Mouse (Mus musculus): ENCODE data around the gene Slc5a5. TPM values are rescaled to one million over a fixed set of nuclear protein-coding genes. Genes with fewer than 3 reads are reported as not detected.
"Not testable (repeated sequence)": the region's sequence is repeated elsewhere in the genome, so short reads cannot be mapped to it uniquely, and the experiment has no call there.

The Slc5a5 gene
- polyA plus RNA-seq, 1 experiment from 2014 or later, result 0.31 TPM

- peak within 1 kb of the TSS; percentile 88 for H3K4me2 ChIP-seq (ENCODE audit: low read depth, low read length)
- H3K36me3 ChIP-seq (ENCODE audit: control insufficient read depth, insufficient read depth, low read length), result peaks cover 13% of the 10 kb centered on the region
- H3K4me1 ChIP-seq (ENCODE audit: control insufficient read depth, insufficient read depth, low read length), result peaks cover 15% of the 10 kb centered on the region
- peaks cover 13% of the 10 kb centered on the region; the same call in 1 of the 2 replicates for H3K27me3 ChIP-seq (replicated peaks; ENCODE audit: control insufficient read depth, insufficient read depth, low read length)
- 0% methylated on average over 60 of the region's 60 CpGs for WGBS
- H3K27ac ChIP-seq (ENCODE audit: low read length), result peak within 1 kb of the TSS; percentile 81
- peak; percentile 98 for ATAC-seq
- H3K4me3 ChIP-seq (ENCODE audit: low read length), result peak within 1 kb of the TSS; percentile 82
- peak within 1 kb of the TSS; percentile 90 for H3K9ac ChIP-seq (ENCODE audit: low read depth, low read length)
- H3K9me3 ChIP-seq (ENCODE audit: control insufficient read depth, low read length), result no peaks in the 10 kb centered on the region
These were observed 4.6 kb upstream of the Slc5a5 start, which contains the start of gene Rpl18a for GRCm38 (mm10) chr8:70897021-70897680. Rpl18a (minus strand) TSS chr8:70897412.

- ATAC-seq, result no peak
- H3K9ac ChIP-seq (ENCODE audit: low read depth, low read length), result peak overlapping the region; percentile 90
- H3K9me3 ChIP-seq (ENCODE audit: control insufficient read depth, low read length), result no peaks in the 10 kb centered on the region
- H3K36me3 ChIP-seq (ENCODE audit: control insufficient read depth, insufficient read depth, low read length), result peaks cover 13% of the 10 kb centered on the region
- peaks cover 20% of the 10 kb centered on the region; the same call in 1 of the 2 replicates for H3K27me3 ChIP-seq (replicated peaks; ENCODE audit: control insufficient read depth, insufficient read depth, low read length)
- peaks cover 21% of the 10 kb centered on the region for H3K4me1 ChIP-seq (ENCODE audit: control insufficient read depth, insufficient read depth, low read length)
- H3K4me2 ChIP-seq (ENCODE audit: low read depth, low read length), result peak overlapping the region; percentile 88
- H3K27ac ChIP-seq (ENCODE audit: low read length), result peak overlapping the region; percentile 55
- WGBS, result 3% methylated on average over 25 of the region's 25 CpGs
- H3K4me3 ChIP-seq (ENCODE audit: low read length), result peak overlapping the region; percentile 82
These were observed 3.9 kb upstream of the Slc5a5 start for GRCm38 (mm10) chr8:70896316-70897020.

DNA sequence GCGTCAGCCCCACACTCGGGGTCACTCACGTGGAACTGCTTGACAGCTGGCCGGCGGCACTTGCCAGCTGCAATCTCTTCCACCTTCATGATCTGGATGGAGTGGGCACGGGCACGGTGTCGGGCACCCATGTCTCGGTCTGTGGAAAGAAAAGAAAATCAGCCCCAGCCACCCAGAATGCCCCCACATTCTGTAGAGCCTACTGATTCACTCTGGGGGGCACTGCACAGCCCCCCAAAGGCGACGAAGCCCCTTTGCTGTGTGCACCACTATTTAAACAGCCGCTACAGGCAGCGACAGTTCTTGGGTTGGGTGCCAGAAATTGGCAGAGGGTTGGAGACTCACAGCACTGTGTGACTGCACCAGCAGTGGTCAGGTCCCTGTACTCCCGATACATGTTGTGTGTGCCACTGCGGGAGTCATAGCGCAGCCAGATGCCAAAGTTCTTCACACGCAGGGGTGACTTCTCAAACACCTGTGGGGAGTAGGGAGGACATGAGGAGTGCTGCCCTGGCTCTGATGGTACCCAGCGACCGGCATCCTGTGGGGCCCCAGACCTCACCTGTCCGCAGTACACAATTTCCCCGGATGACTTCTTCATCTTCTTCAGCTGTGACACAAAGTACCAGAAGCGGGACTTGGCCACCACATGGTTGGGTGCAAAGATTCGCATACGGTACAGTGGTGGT is 3.2 kb upstream of the Slc5a5 start:
- H3K27ac ChIP-seq (ENCODE audit: low read length); ATAC-seq; H3K9me3 ChIP-seq (ENCODE audit: control insufficient read depth, low read length): not testable (repeated sequence)
- H3K4me3 ChIP-seq (ENCODE audit: low read length), result peak overlapping the region; percentile 82
- H3K36me3 ChIP-seq (ENCODE audit: control insufficient read depth, insufficient read depth, low read length), result peaks cover 13% of the 10 kb centered on the region
- H3K27me3 ChIP-seq (replicated peaks; ENCODE audit: control insufficient read depth, insufficient read depth, low read length), result peaks cover 27% of the 10 kb centered on the region
- H3K9ac ChIP-seq (ENCODE audit: low read depth, low read length), result peak overlapping the region; percentile 90
- 79% methylated on average over 22 of the region's 24 CpGs for WGBS
- H3K4me2 ChIP-seq (ENCODE audit: low read depth, low read length), result peak overlapping the region; percentile 88
- peaks cover 21% of the 10 kb centered on the region for H3K4me1 ChIP-seq (ENCODE audit: control insufficient read depth, insufficient read depth, low read length)

- ATAC-seq, result no peak
- Histone ChIP-seq H3K9ac (ENCODE audit: low read depth, low read length) (no peak overlapping the region), H3K4me1 (ENCODE audit: control insufficient read depth, insufficient read depth, low read length) (peaks cover 21% of the 10 kb centered on the region), H3K27me3 (replicated peaks; ENCODE audit: control insufficient read depth, insufficient read depth, low read length) (peaks cover 32% of the 10 kb centered on the region), H3K36me3 (ENCODE audit: control insufficient read depth, insufficient read depth, low read length) (peaks cover 13% of the 10 kb centered on the region), H3K9me3 (ENCODE audit: control insufficient read depth, low read length) (no peaks in the 10 kb centered on the region), H3K4me3 (ENCODE audit: low read length) (no peak overlapping the region), H3K4me2 (ENCODE audit: low read depth, low read length) (no peak overlapping the region), H3K27ac (ENCODE audit: low read length) (no peak overlapping the region)
- WGBS, result 92% methylated on average over 8 of the region's 8 CpGs
These were observed 2.4 kb upstream of the Slc5a5 start for GRCm38 (mm10) chr8:70894771-70895545.

DNA sequence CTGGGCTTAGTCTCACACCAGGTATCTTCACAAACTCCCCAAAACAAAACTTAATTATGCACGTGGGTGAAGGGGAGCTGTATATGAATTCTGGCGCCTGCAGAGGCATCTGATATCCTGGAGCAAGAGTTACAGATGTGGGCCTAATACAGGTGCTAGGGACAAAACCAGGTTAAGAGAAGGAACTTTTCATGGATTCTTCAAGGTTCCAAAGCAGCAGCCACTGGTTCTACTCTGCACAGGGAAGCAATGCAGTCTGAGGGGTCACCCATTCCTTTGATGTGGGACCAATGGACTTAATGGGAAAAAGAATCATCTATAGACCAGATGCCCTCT is 1.8 kb upstream of the Slc5a5 start:
- Histone ChIP-seq H3K4me1 (ENCODE audit: control insufficient read depth, insufficient read depth, low read length) (peaks cover 21% of the 10 kb centered on the region), H3K36me3 (ENCODE audit: control insufficient read depth, insufficient read depth, low read length) (peaks cover 13% of the 10 kb centered on the region), H3K27me3 (replicated peaks; ENCODE audit: control insufficient read depth, insufficient read depth, low read length) (peaks cover 32% of the 10 kb centered on the region), H3K4me2 (ENCODE audit: low read depth, low read length) (no peak overlapping the region), H3K9ac (ENCODE audit: low read depth, low read length) (no peak overlapping the region), H3K27ac (ENCODE audit: low read length) (no peak overlapping the region), H3K4me3 (ENCODE audit: low read length) (no peak overlapping the region), H3K9me3 (ENCODE audit: control insufficient read depth, low read length) (no peaks in the 10 kb centered on the region)
- 66% methylated on average over 2 of the region's 2 CpGs for WGBS
- no peak for ATAC-seq

DNA sequence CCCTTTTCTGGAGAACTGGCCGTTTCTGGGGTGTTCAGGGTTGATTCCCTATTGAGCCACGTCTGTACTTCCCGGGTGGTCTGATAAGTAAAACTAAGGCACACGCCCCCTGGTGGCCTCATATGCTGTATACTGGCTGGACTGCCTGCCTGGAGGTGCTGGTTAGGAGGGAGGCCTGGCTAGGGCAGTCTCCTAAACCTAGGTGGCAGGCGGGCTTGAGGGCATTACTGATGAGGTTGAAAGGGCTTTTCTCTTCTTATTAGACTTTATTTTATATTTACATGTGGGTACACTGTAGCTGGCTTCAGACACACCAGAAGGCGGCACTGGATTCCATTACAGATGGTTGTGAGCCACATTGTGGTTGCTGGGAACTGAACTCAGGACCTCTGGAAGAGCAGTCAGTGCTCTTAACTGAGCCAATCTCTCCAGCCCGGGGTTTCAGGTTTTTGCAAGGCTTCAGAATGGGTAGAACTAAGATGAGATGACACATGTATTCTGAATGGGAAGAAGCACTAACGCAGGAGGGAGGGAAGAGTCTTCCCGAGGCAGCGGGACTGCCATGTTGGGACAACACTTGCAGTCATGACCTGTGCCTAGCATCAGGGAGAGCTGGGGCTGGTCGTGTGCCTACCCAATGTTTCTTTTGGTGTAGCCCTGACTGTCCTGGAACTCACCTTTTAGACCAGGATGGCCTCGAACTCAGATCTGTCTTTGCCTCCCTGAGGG is 1.3 kb upstream of the Slc5a5 start:
- peak; percentile 17; the same call in 1 of the 2 replicates for ATAC-seq
- H3K4me3 ChIP-seq (ENCODE audit: low read length), result no peak overlapping the region
- H3K9me3 ChIP-seq (ENCODE audit: control insufficient read depth, low read length), result no peaks in the 10 kb centered on the region
- H3K27me3 ChIP-seq (replicated peaks; ENCODE audit: control insufficient read depth, insufficient read depth, low read length), result peaks cover 32% of the 10 kb centered on the region
- 33% methylated on average over 12 of the region's 12 CpGs for WGBS
- H3K4me2 ChIP-seq (ENCODE audit: low read depth, low read length), result no peak overlapping the region
- no peak overlapping the region for H3K9ac ChIP-seq (ENCODE audit: low read depth, low read length)
- peaks cover 21% of the 10 kb centered on the region for H3K4me1 ChIP-seq (ENCODE audit: control insufficient read depth, insufficient read depth, low read length)
- H3K36me3 ChIP-seq (ENCODE audit: control insufficient read depth, insufficient read depth, low read length), result peaks cover 13% of the 10 kb centered on the region
- H3K27ac ChIP-seq (ENCODE audit: low read length), result no peak overlapping the region

DNA sequence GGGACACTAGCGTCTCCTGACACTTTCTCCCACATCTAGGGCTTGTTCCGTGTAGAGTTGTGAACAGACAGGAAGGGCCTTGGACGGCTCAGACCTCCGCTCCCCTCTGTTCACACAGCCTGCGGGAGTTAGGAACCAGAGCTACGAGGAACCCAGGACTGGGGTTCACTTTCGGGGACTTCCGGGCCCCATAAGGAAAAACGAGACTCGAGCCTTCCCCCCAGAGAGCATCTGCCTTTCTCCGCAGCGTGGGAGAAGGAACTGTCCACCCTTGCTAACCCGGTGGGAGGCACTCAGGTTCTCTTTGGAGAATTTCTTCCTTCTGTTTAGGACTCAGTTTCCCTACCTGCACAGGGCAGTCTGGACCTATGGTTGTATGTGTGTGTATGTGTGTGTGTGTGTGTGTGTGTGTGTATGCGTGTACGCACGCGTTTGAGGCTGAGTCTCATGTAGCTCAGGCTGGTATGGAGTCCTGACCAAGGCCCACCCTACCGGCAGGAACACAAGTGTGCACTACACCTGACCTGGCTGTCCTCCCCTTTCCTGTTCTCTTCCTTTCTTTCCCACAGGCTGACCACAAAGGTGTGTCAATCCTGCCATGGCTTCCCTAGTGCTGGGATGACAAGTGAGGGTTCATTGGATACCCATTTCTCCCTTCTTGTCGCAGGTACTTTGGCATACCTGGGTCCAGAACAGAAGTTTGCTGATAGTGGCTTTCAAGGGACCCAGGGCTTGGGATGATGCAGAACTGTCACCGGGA is 519 bp upstream of the Slc5a5 start:
- 30% methylated on average over 20 of the region's 20 CpGs for WGBS
- ATAC-seq, result no peak
- H3K36me3 ChIP-seq (ENCODE audit: control insufficient read depth, insufficient read depth, low read length), result peaks cover 13% of the 10 kb centered on the region
- H3K9ac ChIP-seq (ENCODE audit: low read depth, low read length), result peak overlapping the region; percentile 61
- H3K4me2 ChIP-seq (ENCODE audit: low read depth, low read length), result peak overlapping the region; percentile 50
- H3K4me1 ChIP-seq (ENCODE audit: control insufficient read depth, insufficient read depth, low read length), result peaks cover 18% of the 10 kb centered on the region
- H3K27me3 ChIP-seq (replicated peaks; ENCODE audit: control insufficient read depth, insufficient read depth, low read length), result peaks cover 32% of the 10 kb centered on the region
- H3K4me3 ChIP-seq (ENCODE audit: low read length), result peak overlapping the region; percentile 38
- no peak overlapping the region for H3K27ac ChIP-seq (ENCODE audit: low read length)
- no peaks in the 10 kb centered on the region for H3K9me3 ChIP-seq (ENCODE audit: control insufficient read depth, low read length)

DNA sequence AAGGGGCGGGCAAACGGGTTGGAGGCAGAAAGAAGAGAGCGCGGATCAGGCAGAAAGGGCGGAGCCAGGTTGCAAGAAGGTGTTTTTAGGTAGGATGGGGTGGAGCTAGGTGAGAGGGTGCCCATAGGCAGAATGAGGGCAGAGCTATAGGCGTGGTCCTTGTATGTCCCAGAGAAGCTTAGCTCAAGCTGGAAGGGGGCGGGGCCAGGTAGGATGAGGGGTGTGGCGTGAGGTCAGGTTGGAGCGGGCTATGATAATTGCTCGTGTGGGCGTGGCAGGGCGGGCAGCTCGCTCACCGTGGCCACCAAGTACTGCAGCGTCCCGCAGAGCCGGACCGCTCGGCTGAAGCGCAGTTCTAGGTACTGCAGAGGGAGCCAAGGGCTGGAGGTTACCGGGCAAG is 1.2 kb downstream of the Slc5a5 start:
- Histone ChIP-seq H3K27ac (ENCODE audit: low read length) (no peak overlapping the region), H3K27me3 (replicated peaks; ENCODE audit: control insufficient read depth, insufficient read depth, low read length) (peaks cover 32% of the 10 kb centered on the region)
- WGBS, result 10% methylated on average over 21 of the region's 21 CpGs

More for the DNA sequence above, 1.2 kb downstream of the Slc5a5 start:
- ATAC-seq, result peak; percentile 76
- H3K9ac ChIP-seq (ENCODE audit: low read depth, low read length), result no peak overlapping the region
- H3K4me3 ChIP-seq (ENCODE audit: low read length), result peak overlapping the region; percentile 38
- H3K4me1 ChIP-seq (ENCODE audit: control insufficient read depth, insufficient read depth, low read length), result peaks cover 18% of the 10 kb centered on the region
- H3K9me3 ChIP-seq (ENCODE audit: control insufficient read depth, low read length), result no peaks in the 10 kb centered on the region
- H3K36me3 ChIP-seq (ENCODE audit: control insufficient read depth, insufficient read depth, low read length), result peaks cover 13% of the 10 kb centered on the region
- H3K4me2 ChIP-seq (ENCODE audit: low read depth, low read length), result peak overlapping the region; percentile 50

All from intestine, embryonic 16.5 days (tissue).